Mouse (Mus musculus): Measurements from ENCODE around the gene Hipk1. TPM values are rescaled to one million over a fixed set of nuclear protein-coding genes. Genes with fewer than 3 reads are reported as not detected.

The Hipk1 gene
- polyA plus RNA-seq, 1 experiment from 2014 or later: 17.2 TPM

- no peaks in the 10 kb centered on the region for H3K4me1 ChIP-seq (replicated peaks; ENCODE audit: control insufficient read depth, insufficient read depth, low read length)
- H3K9ac ChIP-seq (ENCODE audit: low read length): no peak overlapping the region
- ATAC-seq (replicated peaks; ENCODE audit: low FRiP score) (no peak), DNase-seq (ENCODE audit: low spot score) (no peak)
- H3K4me3 ChIP-seq (ENCODE audit: low read depth, low read length): no peak overlapping the region
- H3K27me3 ChIP-seq (ENCODE audit: control insufficient read depth, insufficient read depth, low read length): no peaks in the 10 kb centered on the region
- H3K27ac ChIP-seq (ENCODE audit: low read depth, low read length): no peak overlapping the region
- no peaks in the 10 kb centered on the region for H3K9me3 ChIP-seq (ENCODE audit: control insufficient read depth, low read length)
- WGBS: 69% methylated on average over 3 of the region's 3 CpGs
- H3K4me2 ChIP-seq (ENCODE audit: low read depth, low read length, severe bottlenecking): no peak overlapping the region
- no peaks in the 10 kb centered on the region for H3K36me3 ChIP-seq (ENCODE audit: control insufficient read depth, insufficient read depth, low read length)
Observed at GRCm38 (mm10) chr3:103724137-103724536, 67.2 kb downstream of the Hipk1 start.

- 89% methylated on average over 4 of the region's 4 CpGs for WGBS
- no peak overlapping the region for H3K9ac ChIP-seq (ENCODE audit: low read length)
- no peak overlapping the region for H3K4me3 ChIP-seq (ENCODE audit: low read depth, low read length)
- no peak overlapping the region for H3K27ac ChIP-seq (ENCODE audit: low read depth, low read length)
- DNase-seq (ENCODE audit: low spot score): no peak
- no peaks in the 10 kb centered on the region for H3K36me3 ChIP-seq (ENCODE audit: control insufficient read depth, insufficient read depth, low read length)
- H3K4me1 ChIP-seq (replicated peaks; ENCODE audit: control insufficient read depth, insufficient read depth, low read length): peaks cover 3% of the 10 kb centered on the region; the same call in 1 of the 2 replicates
- H3K4me2 ChIP-seq (ENCODE audit: low read depth, low read length, severe bottlenecking): no peak overlapping the region
- no peak for ATAC-seq (replicated peaks; ENCODE audit: low FRiP score)
- no peaks in the 10 kb centered on the region for H3K9me3 ChIP-seq (ENCODE audit: control insufficient read depth, low read length)
- H3K27me3 ChIP-seq (ENCODE audit: control insufficient read depth, insufficient read depth, low read length): no peaks in the 10 kb centered on the region
Observed at GRCm38 (mm10) chr3:103718728-103719127, 72.6 kb downstream of the Hipk1 start.

- 0 out of 2 replicates have a peak, but pooled peaks have one; percentile 24 for ATAC-seq (replicated peaks; ENCODE audit: low FRiP score)
- H3K4me3 ChIP-seq (ENCODE audit: low read depth, low read length): no peak overlapping the region
Observed at GRCm38 (mm10) chr3:103716774-103717760, 74.3 kb downstream of the Hipk1 start.

GRCm38 (mm10) chr3:103715762-103716693 lies 75.3 kb downstream of the Hipk1 start:
- Histone ChIP-seq H3K4me2 (ENCODE audit: low read depth, low read length, severe bottlenecking) (no peak overlapping the region), H3K27ac (ENCODE audit: low read depth, low read length) (no peak overlapping the region), H3K36me3 (ENCODE audit: control insufficient read depth, insufficient read depth, low read length) (no peaks in the 10 kb centered on the region), H3K4me3 (ENCODE audit: low read depth, low read length) (no peak overlapping the region), H3K27me3 (ENCODE audit: control insufficient read depth, insufficient read depth, low read length) (no peaks in the 10 kb centered on the region), H3K4me1 (replicated peaks; ENCODE audit: control insufficient read depth, insufficient read depth, low read length) (peaks cover 3% of the 10 kb centered on the region; the same call in 1 of the 2 replicates), H3K9me3 (ENCODE audit: control insufficient read depth, low read length) (no peaks in the 10 kb centered on the region), H3K9ac (ENCODE audit: low read length) (no peak overlapping the region)
- 28% methylated on average over 11 of the region's 11 CpGs for WGBS
- peak; percentile 61 for DNase-seq (ENCODE audit: low spot score)
- ATAC-seq (replicated peaks; ENCODE audit: low FRiP score): peak; percentile 53; the same call in 1 of the 2 replicates

More at GRCm38 (mm10) chr3:103716774-103717760, 74.3 kb downstream of the Hipk1 start:
- no peak overlapping the region for H3K9ac ChIP-seq (ENCODE audit: low read length)
- H3K36me3 ChIP-seq (ENCODE audit: control insufficient read depth, insufficient read depth, low read length): no peaks in the 10 kb centered on the region
- DNase-seq (ENCODE audit: low spot score): no peak
- H3K4me1 ChIP-seq (replicated peaks; ENCODE audit: control insufficient read depth, insufficient read depth, low read length): peaks cover 3% of the 10 kb centered on the region; the same call in 1 of the 2 replicates
- 57% methylated on average over 15 of the region's 15 CpGs for WGBS
- H3K27ac ChIP-seq (ENCODE audit: low read depth, low read length): no peak overlapping the region
- H3K9me3 ChIP-seq (ENCODE audit: control insufficient read depth, low read length): no peaks in the 10 kb centered on the region
- H3K27me3 ChIP-seq (ENCODE audit: control insufficient read depth, insufficient read depth, low read length): no peaks in the 10 kb centered on the region
- H3K4me2 ChIP-seq (ENCODE audit: low read depth, low read length, severe bottlenecking): no peak overlapping the region

- H3K27ac ChIP-seq (ENCODE audit: low read depth, low read length): no peak overlapping the region
- H3K27me3 ChIP-seq (ENCODE audit: control insufficient read depth, insufficient read depth, low read length): no peaks in the 10 kb centered on the region
- H3K9ac ChIP-seq (ENCODE audit: low read length): no peak overlapping the region
- H3K4me2 ChIP-seq (ENCODE audit: low read depth, low read length, severe bottlenecking): no peak overlapping the region
- no peaks in the 10 kb centered on the region for H3K36me3 ChIP-seq (ENCODE audit: control insufficient read depth, insufficient read depth, low read length)
- H3K9me3 ChIP-seq (ENCODE audit: control insufficient read depth, low read length): no peaks in the 10 kb centered on the region
- DNase-seq (ENCODE audit: low spot score) (no peak), ATAC-seq (replicated peaks; ENCODE audit: low FRiP score) (no peak)
- WGBS: 87% methylated on average over 8 of the region's 8 CpGs
- peaks cover 3% of the 10 kb centered on the region; the same call in 1 of the 2 replicates for H3K4me1 ChIP-seq (replicated peaks; ENCODE audit: control insufficient read depth, insufficient read depth, low read length)
- H3K4me3 ChIP-seq (ENCODE audit: low read depth, low read length): no peak overlapping the region
Observed at GRCm38 (mm10) chr3:103714942-103715341, 76.4 kb downstream of the Hipk1 start.

- H3K27ac ChIP-seq (ENCODE audit: low read depth, low read length): no peak overlapping the region
- H3K27me3 ChIP-seq (ENCODE audit: control insufficient read depth, insufficient read depth, low read length): no peaks in the 10 kb centered on the region
- no peak overlapping the region for H3K4me2 ChIP-seq (ENCODE audit: low read depth, low read length, severe bottlenecking)
- H3K9me3 ChIP-seq (ENCODE audit: control insufficient read depth, low read length): no peaks in the 10 kb centered on the region
- no peak overlapping the region for H3K4me3 ChIP-seq (ENCODE audit: low read depth, low read length)
- H3K4me1 ChIP-seq (replicated peaks; ENCODE audit: control insufficient read depth, insufficient read depth, low read length): peaks cover 3% of the 10 kb centered on the region; the same call in 1 of the 2 replicates
- ATAC-seq (replicated peaks; ENCODE audit: low FRiP score) (no peak), DNase-seq (ENCODE audit: low spot score) (no peak)
- 73% methylated on average over 7 of the region's 7 CpGs for WGBS
- no peak overlapping the region for H3K9ac ChIP-seq (ENCODE audit: low read length)
- H3K36me3 ChIP-seq (ENCODE audit: control insufficient read depth, insufficient read depth, low read length): no peaks in the 10 kb centered on the region
Observed at GRCm38 (mm10) chr3:103714236-103714875, 77.0 kb downstream of the Hipk1 start.

GRCm38 (mm10) chr3:103712196-103712595 lies 79.2 kb downstream of the Hipk1 start:
- Histone ChIP-seq H3K27me3 (ENCODE audit: control insufficient read depth, insufficient read depth, low read length) (no peaks in the 10 kb centered on the region), H3K4me3 (ENCODE audit: low read depth, low read length) (no peak overlapping the region), H3K9ac (ENCODE audit: low read length) (no peak overlapping the region), H3K4me2 (ENCODE audit: low read depth, low read length, severe bottlenecking) (no peak overlapping the region), H3K27ac (ENCODE audit: low read depth, low read length) (no peak overlapping the region), H3K9me3 (ENCODE audit: control insufficient read depth, low read length) (no peaks in the 10 kb centered on the region), H3K4me1 (replicated peaks; ENCODE audit: control insufficient read depth, insufficient read depth, low read length) (peaks cover 3% of the 10 kb centered on the region; the same call in 1 of the 2 replicates), H3K36me3 (ENCODE audit: control insufficient read depth, insufficient read depth, low read length) (no peaks in the 10 kb centered on the region)
- DNase-seq (ENCODE audit: low spot score) (no peak), ATAC-seq (replicated peaks; ENCODE audit: low FRiP score) (no peak)
- 93% methylated on average over 4 of the region's 4 CpGs for WGBS
